Mouse (Mus musculus): ENCODE measurements around the gene Cyp1b1. TPM values are rescaled to one million over a fixed set of nuclear protein-coding genes. Genes with fewer than 3 reads are reported as not detected.

The Cyp1b1 gene
- polyA plus RNA-seq, 1 experiment from 2014 or later: 9.1 TPM

DNA sequence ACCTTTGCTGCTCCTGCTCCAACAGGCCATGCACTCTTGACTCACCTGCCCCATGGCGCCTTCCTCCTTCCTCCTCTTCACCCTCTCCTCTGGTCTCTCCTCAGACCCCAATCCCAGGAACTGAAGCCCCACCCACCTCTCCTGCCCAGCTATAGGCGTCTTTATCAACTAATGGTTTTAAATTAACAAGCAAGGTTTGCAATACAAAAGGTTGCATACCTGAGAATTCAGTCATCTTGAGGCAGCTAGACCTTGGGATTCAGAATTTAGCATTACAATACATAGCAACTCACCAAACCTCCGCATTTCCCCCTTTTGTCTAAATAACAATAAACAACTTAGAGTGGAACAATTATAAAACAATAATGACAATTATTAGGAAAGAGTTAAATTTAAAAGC is 60.7 kb downstream of the Cyp1b1 start:
- H3K9me3 ChIP-seq (ENCODE audit: control insufficient read depth, low read depth, low read length): no peaks in the 10 kb centered on the region
- H3K36me3 ChIP-seq (ENCODE audit: control insufficient read depth, insufficient read depth, low read length): no peaks in the 10 kb centered on the region
- no peak overlapping the region for H3K9ac ChIP-seq (replicated peaks; ENCODE audit: low read depth, low read length)
- H3K27me3 ChIP-seq (ENCODE audit: control insufficient read depth, insufficient read depth, low read length): no peaks in the 10 kb centered on the region
- H3K4me1 ChIP-seq (ENCODE audit: control insufficient read depth, insufficient read depth, low read length): no peaks in the 10 kb centered on the region
- 71% methylated on average over 3 of the region's 3 CpGs for WGBS
- H3K4me2 ChIP-seq (replicated peaks; ENCODE audit: low read depth, low read length): no peak overlapping the region
- H3K27ac ChIP-seq (ENCODE audit: low read length): no peak overlapping the region
- no peak for ATAC-seq (ENCODE audit: insufficient number of reproducible peaks, insufficient read depth, low FRiP score, low read depth)
- H3K4me3 ChIP-seq (ENCODE audit: low read depth, low read length): no peak overlapping the region

- H3K9me3 ChIP-seq (ENCODE audit: control insufficient read depth, low read depth, low read length): no peaks in the 10 kb centered on the region
- no peaks in the 10 kb centered on the region for H3K4me1 ChIP-seq (ENCODE audit: control insufficient read depth, insufficient read depth, low read length)
- H3K27ac ChIP-seq (ENCODE audit: low read length): no peak overlapping the region
- 65% methylated on average over 1 of the region's 1 CpGs for WGBS
- H3K4me2 ChIP-seq (replicated peaks; ENCODE audit: low read depth, low read length): no peak overlapping the region
- H3K36me3 ChIP-seq (ENCODE audit: control insufficient read depth, insufficient read depth, low read length): no peaks in the 10 kb centered on the region
- H3K27me3 ChIP-seq (ENCODE audit: control insufficient read depth, insufficient read depth, low read length): no peaks in the 10 kb centered on the region
- H3K4me3 ChIP-seq (ENCODE audit: low read depth, low read length): no peak overlapping the region
- ATAC-seq (ENCODE audit: insufficient number of reproducible peaks, insufficient read depth, low FRiP score, low read depth): no peak
- H3K9ac ChIP-seq (replicated peaks; ENCODE audit: low read depth, low read length): no peak overlapping the region
These were observed 61.7 kb downstream of the Cyp1b1 start for GRCm38 (mm10) chr17:79653171-79653570.

Other genes with a start within 250 kb of the Cyp1b1 start
- 9.5 and 15.0 TPM in 2 replicates for gene Rmdn2, start 103.2 kb downstream of the Cyp1b1 start, polyA plus RNA-seq (2014; fragmentation: Nextera tagmentation; extraction: Ambion mirVana)
- gene Atl2, start 181.1 kb upstream of the Cyp1b1 start, polyA plus RNA-seq (2014; fragmentation: Nextera tagmentation; extraction: Ambion mirVana): 42.4 and 42.8 TPM in 2 replicates

All from stomach, embryonic 14.5 days (tissue).